Mouse (Mus musculus): Measurements from ENCODE around the gene Wnk2.

The Wnk2 gene

DNA sequence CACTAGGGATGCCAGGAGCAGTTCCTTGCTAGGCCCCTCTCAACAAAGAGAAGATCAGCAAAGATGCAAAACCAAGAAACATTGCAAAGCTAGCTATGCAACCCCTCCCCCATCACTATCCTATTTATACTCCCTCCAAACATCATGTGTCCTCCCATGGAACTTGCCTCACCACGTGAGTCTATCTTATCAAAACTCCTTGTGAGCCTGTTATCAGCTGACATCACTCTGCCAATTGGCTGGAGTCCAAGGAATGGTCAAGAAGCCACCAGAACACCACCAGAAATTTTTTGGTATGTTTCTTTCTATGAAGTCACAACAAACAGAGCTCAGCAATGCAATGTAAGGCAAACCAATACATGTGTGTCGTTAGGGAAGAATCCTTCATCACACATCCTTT, 116.8 kb downstream of the Wnk2 start:
- DNase-seq, result no peak

DNA sequence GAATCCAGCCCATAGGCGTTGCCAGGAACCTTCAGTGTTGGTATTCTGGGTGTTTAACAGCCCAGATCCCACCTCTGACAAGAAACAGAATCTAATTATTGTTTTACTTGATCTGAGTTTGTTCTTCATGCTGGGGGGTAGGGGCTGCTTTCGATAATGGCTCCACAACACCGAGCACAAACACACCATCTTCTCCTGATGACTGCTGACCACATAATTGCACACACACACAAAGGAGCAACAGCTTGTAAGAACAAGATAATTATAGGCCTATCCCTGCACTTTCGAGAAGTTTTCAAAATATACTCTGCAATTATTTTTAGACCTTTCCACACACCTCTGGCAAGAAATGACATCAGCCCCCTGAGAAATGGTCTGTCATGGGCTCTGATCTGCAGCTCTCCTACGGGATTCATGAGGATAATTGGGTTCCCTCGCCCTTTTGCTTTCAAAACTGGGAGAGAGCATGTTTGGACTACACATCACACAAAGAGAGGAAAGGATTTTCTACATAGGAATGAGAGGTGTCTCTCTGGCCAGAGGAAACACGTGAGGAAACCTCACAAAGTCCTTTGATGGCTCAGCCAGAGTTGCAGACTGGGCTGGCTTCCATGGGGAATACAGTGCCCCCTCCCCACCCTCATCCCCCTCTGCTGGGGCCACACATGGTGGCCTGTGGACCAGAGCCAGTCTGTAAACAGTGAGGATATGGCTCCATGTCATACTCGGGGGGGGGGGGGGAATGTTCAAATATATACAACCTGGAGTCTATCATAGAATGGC, 118.9 kb downstream of the Wnk2 start:
- no peak for DNase-seq

DNA sequence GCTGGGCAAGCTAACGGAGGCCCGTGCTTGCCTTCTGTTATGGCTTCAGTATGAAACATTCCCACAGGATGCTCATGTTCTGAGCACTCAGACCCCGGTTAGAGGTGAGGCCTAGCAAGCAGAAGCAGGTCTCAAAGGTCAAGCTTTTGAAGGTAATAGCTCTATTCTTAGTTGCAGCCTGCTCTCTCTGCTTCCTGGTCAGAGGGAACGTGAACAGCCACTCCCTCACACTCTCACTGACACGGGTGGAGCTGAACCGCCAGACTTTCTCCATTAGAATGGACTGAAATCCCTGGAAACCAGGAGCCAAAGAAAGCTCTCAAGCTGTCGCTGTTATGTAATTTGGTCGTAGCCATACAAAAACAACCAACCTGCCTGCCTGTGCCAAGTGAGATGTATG, 120.8 kb downstream of the Wnk2 start:
- no peak for DNase-seq

DNA sequence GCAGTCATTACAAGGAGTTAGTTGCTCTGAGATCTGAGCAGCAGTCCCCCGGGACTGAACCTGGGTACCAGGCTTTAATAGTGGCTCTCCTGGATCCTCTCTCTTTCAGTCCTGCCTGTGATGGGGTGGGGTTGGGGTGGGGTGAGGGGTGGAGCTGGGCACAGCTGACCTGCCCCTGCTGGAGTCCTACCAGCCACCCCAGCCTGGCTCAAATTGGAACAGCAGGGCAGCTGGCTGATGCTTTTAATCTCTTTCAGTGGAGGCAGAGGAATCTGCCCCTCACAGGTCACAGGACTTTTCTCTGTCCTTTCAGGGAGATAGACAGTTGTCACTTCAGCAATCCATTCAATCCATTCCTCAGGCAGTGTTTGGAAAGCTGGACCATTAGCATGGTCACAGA, 122.3 kb downstream of the Wnk2 start:
- DNase-seq, result no peak

DNA sequence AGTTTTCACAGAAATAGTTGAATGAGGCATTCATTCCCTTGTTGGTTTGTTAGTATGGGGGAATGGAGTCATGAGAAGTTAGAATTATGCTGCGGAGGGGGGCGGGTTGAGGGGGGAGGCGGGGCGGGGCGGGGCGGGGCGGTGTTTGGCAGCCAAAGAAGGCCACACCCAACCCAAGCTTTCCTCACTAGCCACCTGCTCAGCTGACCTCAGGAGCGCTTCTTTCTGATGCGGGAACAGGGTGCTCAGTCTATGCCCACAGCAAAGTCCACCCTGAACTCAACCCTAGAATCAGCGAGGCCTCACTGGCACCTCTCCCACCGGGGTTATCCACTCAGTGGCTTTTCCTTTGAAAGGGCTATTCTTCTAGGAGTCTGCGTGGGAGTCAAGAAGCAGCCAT, 123.1 kb downstream of the Wnk2 start:
- no peak for DNase-seq

DNA sequence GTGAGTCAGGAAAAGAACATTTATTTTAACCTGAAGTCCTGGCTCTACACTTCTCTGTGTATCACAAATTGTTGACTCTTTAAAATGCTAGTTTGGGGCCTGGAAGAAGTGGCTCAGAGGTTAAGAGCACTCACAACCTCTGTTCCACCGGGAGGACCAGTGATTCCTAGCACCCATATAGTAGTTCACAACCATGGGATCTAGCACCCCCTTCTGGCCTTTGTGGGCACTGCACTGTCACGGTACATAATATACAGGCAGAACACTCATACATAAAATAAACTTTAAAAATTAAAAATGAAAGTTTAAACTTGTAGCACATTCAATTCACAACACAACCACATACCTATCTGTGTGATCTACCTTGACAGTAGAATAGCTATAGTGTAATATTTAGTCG, 126.1 kb downstream of the Wnk2 start:
- peak; percentile 53 to 55 for DNase-seq

DNA sequence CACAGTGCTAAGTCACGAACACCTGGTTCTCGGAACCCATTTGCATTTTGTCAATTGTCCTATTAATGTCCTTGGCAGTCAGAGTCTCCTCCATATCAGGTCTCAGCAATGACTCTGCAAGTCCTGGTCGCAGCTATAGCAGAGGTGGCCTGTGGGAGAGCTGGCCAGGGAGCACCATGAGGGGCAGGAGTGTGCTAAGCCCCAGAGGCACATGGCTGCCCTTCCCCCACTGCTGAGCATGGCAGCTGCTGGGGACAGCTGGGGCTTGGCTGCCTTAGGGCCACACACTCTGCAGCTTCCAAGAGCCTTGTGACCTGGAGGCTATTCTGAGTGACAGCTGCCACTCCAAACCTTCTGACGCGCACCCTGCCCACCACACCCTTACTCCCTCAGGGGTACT, 127.7 kb downstream of the Wnk2 start:
- peak; percentile 32 to 47 for DNase-seq

DNA sequence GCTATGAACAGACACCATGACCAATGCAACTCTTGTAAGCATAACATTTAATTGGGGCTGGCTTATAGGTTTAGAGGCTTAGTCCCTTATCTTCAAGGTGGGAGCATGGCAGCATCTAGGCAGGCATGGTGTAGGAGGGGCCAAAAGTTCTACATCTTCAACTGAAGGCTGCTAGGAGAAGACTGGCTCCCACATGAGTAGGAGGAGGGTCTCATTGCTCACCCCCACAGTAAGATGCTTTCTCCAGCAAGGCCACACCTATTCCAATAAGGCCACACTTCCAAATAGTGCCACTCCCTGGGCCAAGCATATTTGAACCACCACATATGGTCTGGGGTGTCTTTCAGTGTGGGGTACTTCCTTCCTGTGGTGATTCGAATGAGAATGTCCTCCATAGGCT, 130.4 kb downstream of the Wnk2 start:
- no peak for DNase-seq

DNA sequence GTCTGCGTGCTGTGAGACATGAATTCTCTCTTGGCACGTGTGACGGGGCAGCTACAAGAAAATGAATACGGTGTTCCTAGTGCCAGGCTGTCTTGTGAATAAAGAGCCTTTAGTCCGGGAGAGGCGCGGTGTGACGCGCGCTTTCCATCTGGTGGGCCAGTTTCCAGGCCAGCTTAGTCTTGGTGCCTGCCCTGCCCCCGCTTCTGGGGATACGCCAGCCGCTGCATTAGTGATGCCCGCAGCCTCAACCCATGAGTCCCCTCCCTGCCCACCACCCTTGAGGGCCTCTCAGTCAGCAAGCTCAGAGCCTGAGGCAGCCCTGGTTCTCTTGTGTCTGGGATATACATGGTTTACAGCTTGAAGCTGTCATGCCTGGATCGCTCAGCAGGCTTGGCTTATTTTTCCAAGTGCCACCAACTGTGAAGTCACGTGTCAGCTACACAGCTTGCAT, 131.5 kb downstream of the Wnk2 start:
- DNase-seq, result peak; percentile 62 to 77

DNA sequence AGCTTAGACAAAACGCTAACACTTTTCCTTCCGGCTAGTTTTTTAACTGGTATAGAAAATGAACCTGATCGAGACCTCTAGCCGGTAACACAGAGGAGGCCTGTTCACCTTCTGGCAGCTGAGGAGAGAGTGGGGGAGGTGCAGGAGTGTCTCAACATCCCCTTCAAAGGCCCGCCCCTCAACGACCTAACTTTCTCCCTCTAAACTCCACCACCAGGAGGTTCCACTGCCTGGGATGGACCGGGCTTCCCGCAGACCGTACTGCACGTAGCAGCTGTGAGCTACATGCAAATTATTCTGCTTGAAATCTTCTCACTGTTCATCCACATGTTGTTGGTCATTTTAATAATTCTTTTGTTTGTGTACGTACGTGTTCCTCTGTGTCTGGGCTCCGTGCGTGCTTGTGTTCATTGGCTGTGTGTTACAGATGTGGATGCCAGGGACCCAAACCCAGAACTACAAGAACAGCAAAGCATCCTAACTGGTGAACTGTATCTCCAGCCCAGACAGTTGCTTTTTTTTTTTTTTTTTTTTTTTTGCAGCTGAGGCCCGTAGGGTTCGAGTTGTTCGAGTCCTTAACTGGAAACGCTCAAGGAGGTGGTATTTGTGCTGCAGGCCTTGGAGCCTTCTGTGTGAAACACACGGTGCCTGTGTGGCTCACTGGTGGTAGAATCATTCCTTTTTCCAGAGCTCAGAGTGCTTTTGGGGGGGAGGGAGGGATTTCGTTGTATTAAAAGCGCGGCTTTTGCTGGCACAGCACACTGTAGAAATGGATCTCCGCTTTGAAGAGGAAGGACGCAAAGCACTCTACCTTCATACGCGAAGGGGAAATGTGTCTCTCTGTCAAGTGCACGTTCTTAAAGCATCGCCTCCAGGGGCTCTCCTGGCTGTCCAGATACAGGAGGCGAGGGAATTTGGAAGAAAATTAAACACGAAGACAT, 132.2 kb downstream of the Wnk2 start:
- DNase-seq, result peak; percentile 53 to 69

DNA sequence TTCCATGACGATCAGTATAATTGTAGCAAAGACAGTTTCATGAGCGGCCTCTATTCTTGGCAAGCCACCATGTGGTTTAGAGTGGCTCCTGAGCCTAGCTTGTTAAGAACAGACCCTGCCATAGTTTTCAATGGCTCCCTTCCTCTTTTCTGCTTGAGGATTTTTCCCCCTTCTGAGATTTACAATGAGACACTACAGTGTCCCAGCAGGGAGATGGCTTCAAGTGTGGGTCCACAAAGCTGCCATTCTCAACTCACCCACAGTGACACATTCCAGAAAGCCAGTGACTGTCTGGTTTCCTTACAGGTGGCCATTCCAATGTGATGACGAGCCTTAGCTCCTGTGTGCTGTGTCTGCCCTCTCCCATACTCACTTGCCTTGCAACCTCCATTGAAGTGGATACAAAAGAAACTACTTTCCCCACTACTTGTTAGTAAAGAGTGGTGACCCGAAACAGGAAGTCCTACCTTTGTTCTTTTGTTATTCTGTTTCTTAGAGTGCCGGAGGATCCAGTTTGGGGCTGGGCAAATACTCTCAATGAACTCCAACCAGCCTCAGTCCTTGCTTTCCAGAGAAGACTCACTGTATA, 134.5 kb downstream of the Wnk2 start:
- no peak for DNase-seq

DNA sequence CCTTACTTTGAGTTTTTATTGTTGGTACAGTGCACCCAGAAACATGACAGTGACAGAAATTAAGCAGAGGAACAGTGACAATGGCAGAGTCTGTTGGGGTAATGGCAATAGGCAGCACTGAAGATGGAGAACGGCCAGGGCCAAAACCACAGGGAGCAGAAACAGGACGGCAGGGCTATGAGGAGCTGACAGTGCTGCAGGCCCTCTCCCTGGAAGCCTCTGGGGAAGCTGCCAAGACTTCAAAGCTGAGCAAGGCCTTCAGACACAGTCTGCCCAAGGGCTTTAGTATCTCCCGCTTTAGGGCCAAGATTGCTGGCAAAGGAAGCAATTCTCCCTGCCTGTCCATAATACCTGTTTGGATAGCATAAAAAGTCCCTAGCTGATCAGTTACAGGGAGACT, 146.1 kb downstream of the Wnk2 start:
- DNase-seq, result no peak

DNA sequence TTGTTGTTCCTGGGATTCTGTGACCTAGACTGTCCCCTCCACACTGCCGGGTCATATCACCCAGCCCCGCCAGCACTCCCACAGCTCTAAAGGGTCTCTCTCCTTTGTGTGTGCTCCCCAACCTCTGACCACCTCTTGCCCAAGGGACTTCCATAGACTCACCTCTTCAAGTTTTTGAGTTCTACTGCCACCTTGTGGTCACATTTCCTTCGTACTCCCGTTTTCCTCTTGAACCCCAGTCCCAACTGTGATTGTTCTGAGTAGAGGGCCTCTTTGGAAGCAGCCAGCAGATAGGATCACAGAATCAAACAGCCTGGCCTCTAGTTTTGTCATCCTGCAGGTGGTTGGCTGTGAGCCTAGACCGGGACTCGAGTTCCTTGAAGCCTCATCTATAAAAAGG, 149.2 kb downstream of the Wnk2 start:
- peak; percentile 58 to 73 for DNase-seq

DNA sequence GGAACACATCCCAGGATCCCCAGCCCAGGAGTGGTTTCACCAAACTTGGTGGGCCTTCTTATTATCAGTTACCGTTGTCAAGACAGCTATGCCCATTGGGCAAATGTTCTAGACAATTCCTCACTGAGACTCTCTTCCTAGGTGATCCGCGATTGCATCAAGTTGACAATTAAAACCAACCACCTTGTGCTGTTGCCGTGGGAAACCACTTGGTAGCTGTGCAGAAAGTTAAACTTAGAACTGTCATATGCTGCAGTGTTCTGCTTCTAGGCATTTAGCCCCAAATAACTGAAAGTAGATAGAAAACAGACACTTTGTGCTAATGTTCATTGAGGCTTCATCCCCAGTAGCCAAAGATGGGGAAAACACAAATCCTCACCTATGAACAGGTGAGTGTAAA, 151.1 kb downstream of the Wnk2 start:
- no peak for DNase-seq

DNA sequence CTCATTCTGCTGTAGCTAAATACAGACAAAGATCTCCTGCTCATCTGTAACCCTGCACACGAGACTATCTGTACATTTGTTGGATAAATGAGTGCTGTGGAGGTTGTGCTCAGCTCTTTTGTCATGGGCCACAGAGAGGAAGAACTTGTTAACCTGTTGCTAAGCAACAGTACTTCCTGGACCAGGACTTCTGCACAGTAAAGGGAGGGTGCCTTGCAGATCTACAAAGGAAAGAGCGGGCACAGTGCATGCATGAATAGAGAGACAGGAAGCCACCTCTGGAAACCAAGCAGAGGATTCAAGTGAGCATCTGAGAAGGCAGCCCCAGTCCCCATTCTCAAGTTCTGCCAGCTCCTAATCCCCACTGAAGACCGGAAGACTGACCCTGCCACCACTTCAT, 152.9 kb downstream of the Wnk2 start:
- DNase-seq, result no peak

DNA sequence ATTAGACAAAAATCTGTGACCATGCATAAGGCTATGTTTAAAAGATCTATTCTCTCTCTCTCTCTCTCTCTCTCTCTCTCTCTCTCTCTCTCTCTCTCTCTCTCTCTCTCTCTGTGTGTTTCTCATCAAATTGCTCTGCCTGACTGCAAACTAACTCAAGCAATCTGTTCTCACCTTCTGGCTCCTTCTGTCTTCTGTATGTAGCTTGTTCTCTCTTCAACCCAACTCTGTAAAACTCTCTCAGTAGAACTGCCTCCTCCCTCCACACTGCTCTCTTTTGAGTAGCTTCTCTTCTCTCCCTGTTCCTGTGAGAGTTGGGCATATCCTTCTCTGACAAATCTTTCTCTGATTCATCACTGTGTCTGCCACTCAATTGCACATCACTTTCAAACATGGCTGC, 154.9 kb downstream of the Wnk2 start:
- DNase-seq, result no peak

DNA sequence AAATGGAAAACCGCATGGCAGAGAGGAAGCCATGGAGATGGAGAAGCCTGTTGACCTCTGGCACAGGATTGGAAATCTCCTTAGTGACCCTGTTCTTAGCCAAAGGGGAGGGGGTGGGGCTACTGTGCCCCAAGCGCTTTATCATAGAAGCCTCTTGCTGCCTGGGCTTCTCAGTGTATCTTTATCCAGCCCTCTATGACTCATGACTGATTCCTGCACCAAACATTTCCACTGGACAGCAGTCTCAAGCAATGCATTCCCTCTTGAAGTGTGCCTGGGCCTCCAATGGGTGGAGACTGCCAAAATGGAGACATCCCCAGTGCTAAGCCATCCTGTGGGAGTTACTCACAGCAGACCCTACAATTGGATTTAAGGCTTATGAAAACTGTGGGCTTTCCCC, 157.7 kb downstream of the Wnk2 start:
- DNase-seq, result no peak

Data from kidney, postnatal 4 days (tissue).